Mouse (Mus musculus) MEL (cell line): ENCODE data around the gene Aspn. TPM values are rescaled to one million over a fixed set of nuclear protein-coding genes. Genes with fewer than 3 reads are reported as not detected.

ENCODE experiments used
- DNase-seq: peaks from one replicate; pipeline ENCODE4 v3.0.0; 2011; ENCODE audit warnings: low read depth, low spot score
- H3K27ac ChIP-seq: 2 replicates; pipeline ENCODE4 v1.5.1; 2012; ENCODE audit warnings: low read depth, mild to moderate bottlenecking, control low read depth, low read length, moderate library complexity; ENCODE audit not compliant: control insufficient read depth
- H3K27me3 ChIP-seq, 2 experiments: fragments of 150-350 bp in 1 of 2; sonication (generic) in 1 of 2; 2 replicates each; pipeline ENCODE4 v1.6.1; 2012; ENCODE audit warnings: low read length in 2 of 2, mild to moderate bottlenecking in 2 of 2, improper control_type of control experiment in 1 of 2, moderate library complexity in 1 of 2; ENCODE audit not compliant: insufficient read depth in 2 of 2, control insufficient read depth in 1 of 2
- H3K36me3 ChIP-seq, 2 experiments: 2 replicates each; pipeline ENCODE4 v1.6.1; 2012 to 2014; ENCODE audit warnings: low read length in 2 of 2, improper control_type of control experiment in 1 of 2, inconsistent platforms in 1 of 2, mild to moderate bottlenecking in 1 of 2; ENCODE audit not compliant: insufficient read depth in 2 of 2, control insufficient read depth in 1 of 2
- H3K4me1 ChIP-seq, 2 experiments: fragments of 150-350 bp in 1 of 2; sonication (generic) in 1 of 2; 2 replicates each; pipeline ENCODE4 v1.6.1; 2012; ENCODE audit warnings: low read length in 2 of 2, improper control_type of control experiment in 1 of 2, mild to moderate bottlenecking in 1 of 2; ENCODE audit not compliant: insufficient read depth in 2 of 2, control insufficient read depth in 1 of 2
- H3K4me3 ChIP-seq, 2 experiments: fragments of 150-350 bp in 1 of 2; sonication (generic) in 1 of 2; 2 replicates each; pipeline ENCODE4 v1.5.1; 2012; ENCODE audit warnings: low read depth in 2 of 2, low read length in 2 of 2, mild to moderate bottlenecking in 2 of 2, moderate library complexity in 2 of 2, control low read depth in 1 of 2, improper control_type of control experiment in 1 of 2; ENCODE audit not compliant: control insufficient read depth in 1 of 2, insufficient read depth in 1 of 2
- H3K79me2 ChIP-seq: 2 replicates; pipeline ENCODE4 v1.6.1; 2012; ENCODE audit warnings: mild to moderate bottlenecking, low read length, moderate library complexity; ENCODE audit not compliant: control insufficient read depth, poor library complexity, insufficient read depth
- H3K9ac ChIP-seq: 2 replicates; pipeline ENCODE4 v1.6.1; 2012; ENCODE audit warnings: low read depth, mild to moderate bottlenecking, control low read depth, low read length, moderate library complexity; ENCODE audit not compliant: control insufficient read depth, poor library complexity, severe bottlenecking
- H3K9me3 ChIP-seq: fragments of 150-350 bp; sonication (generic); replicated peaks from 2 replicates; pipeline ENCODE4 v1.6.1; 2012; ENCODE audit warnings: mild to moderate bottlenecking, low read length, improper control_type of control experiment, moderate library complexity; ENCODE audit not compliant: insufficient read depth
- CHD1 ChIP-seq: IDR thresholded peaks from 2 replicates; pipeline ENCODE4 v1.6.1; 2012; ENCODE audit warnings: low read depth, mild to moderate bottlenecking, inconsistent platforms, low read length, improper control_type of control experiment
- CHD2 ChIP-seq: IDR thresholded peaks from 2 replicates; pipeline ENCODE4 v1.6.1; 2011; ENCODE audit warnings: low read length, improper control_type of control experiment
- E2F4 ChIP-seq: IDR thresholded peaks from 2 replicates; pipeline ENCODE4 v1.6.1; 2011; ENCODE audit warnings: low read depth, low read length, improper control_type of control experiment, borderline replicate concordance
- ETS1 ChIP-seq: IDR thresholded peaks from 2 replicates; pipeline ENCODE4 v1.6.1; 2012; ENCODE audit warnings: low read depth, mild to moderate bottlenecking, inconsistent platforms, low read length, improper control_type of control experiment, moderate library complexity
- GABPA ChIP-seq: IDR thresholded peaks from 2 replicates; pipeline ENCODE4 v1.6.1; 2012; ENCODE audit warnings: low read depth, mild to moderate bottlenecking, inconsistent platforms, low read length, improper control_type of control experiment, moderate library complexity
- HCFC1 ChIP-seq: IDR thresholded peaks from 2 replicates; pipeline ENCODE4 v1.6.1; 2012; ENCODE audit warnings: low read depth, mild to moderate bottlenecking, inconsistent platforms, low read length, improper control_type of control experiment, moderate library complexity
- JUND ChIP-seq: IDR thresholded peaks from 2 replicates; pipeline ENCODE4 v1.6.1; 2011; ENCODE audit warnings: low read depth, mild to moderate bottlenecking, improper control_type of control experiment, low read length
- MAZ ChIP-seq: IDR thresholded peaks from 2 replicates; pipeline ENCODE4 v1.6.1; 2012; ENCODE audit warnings: low read depth, mild to moderate bottlenecking, inconsistent platforms, low read length, improper control_type of control experiment
- POLR2A ChIP-seq, 2 experiments: IDR thresholded peaks; 2 replicates each; pipeline ENCODE4 v1.6.1; 2011 to 2012; ENCODE audit warnings: low read length in 2 of 2, mild to moderate bottlenecking in 2 of 2, control low read depth in 1 of 2, improper control_type of control experiment in 1 of 2, low read depth in 1 of 2, moderate library complexity in 1 of 2; ENCODE audit not compliant: control insufficient read depth in 1 of 2, insufficient read depth in 1 of 2, poor library complexity in 1 of 2
- POLR2AphosphoS2 ChIP-seq: IDR thresholded peaks from 2 replicates; pipeline ENCODE4 v1.6.1; 2011; ENCODE audit warnings: low read length, improper control_type of control experiment
- POLR2AphosphoS5 ChIP-seq: IDR thresholded peaks from 2 replicates; pipeline ENCODE4 v1.6.1; 2012; ENCODE audit warnings: low read depth, borderline replicate concordance, mild to moderate bottlenecking, inconsistent platforms, low read length, moderate library complexity, mixed read lengths
- RCOR1 ChIP-seq: IDR thresholded peaks from 2 replicates; pipeline ENCODE4 v1.6.1; 2012; ENCODE audit warnings: low read depth, mild to moderate bottlenecking, inconsistent platforms, low read length, improper control_type of control experiment
- TAL1 ChIP-seq: IDR thresholded peaks from 2 replicates; pipeline ENCODE4 v1.6.1; 2012; ENCODE audit warnings: mild to moderate bottlenecking, inconsistent platforms, low read length, moderate library complexity, mixed read lengths
- TCF12 ChIP-seq: IDR thresholded peaks from 2 replicates; pipeline ENCODE4 v1.6.1; 2014; ENCODE audit warnings: low read depth, mild to moderate bottlenecking, inconsistent platforms, low read length, improper control_type of control experiment, moderate library complexity
- UBTF ChIP-seq: IDR thresholded peaks from 2 replicates; pipeline ENCODE4 v1.6.1; 2012; ENCODE audit warnings: low read depth, mild to moderate bottlenecking, inconsistent platforms, low read length, improper control_type of control experiment, moderate library complexity, borderline replicate concordance; ENCODE audit not compliant: insufficient read depth
- USF1 ChIP-seq: IDR thresholded peaks from 2 replicates; pipeline ENCODE4 v1.6.1; 2014; ENCODE audit warnings: low read depth, mild to moderate bottlenecking, inconsistent platforms, low read length, improper control_type of control experiment, moderate library complexity
- USF2 ChIP-seq, 2 experiments: IDR thresholded peaks; 2 replicates each; pipeline ENCODE4 v1.6.1; 2011 to 2012; ENCODE audit warnings: improper control_type of control experiment in 2 of 2, low read length in 2 of 2, borderline replicate concordance in 1 of 2, inconsistent platforms in 1 of 2, low read depth in 1 of 2, mild to moderate bottlenecking in 1 of 2; ENCODE audit not compliant: insufficient read depth in 1 of 2
- ZNF384 ChIP-seq: IDR thresholded peaks from 2 replicates; pipeline ENCODE4 v1.6.1; 2012; ENCODE audit warnings: low read depth, mild to moderate bottlenecking, inconsistent platforms, low read length, improper control_type of control experiment
- polyA plus RNA-seq, 2 experiments: library from polyadenylated mRNA; stranded (reverse) in 1 of 2; unstranded in 1 of 2; fragments of >175 nt in 1 of 2; fragments of >200 nt in 1 of 2; gene quantifications; 2 replicates each; pipeline versions ENCODE4 v1.2.1 to v1.2.4; 2012; ENCODE audit warnings: low replicate concordance in 2 of 2, low read depth in 1 of 2; ENCODE audit not compliant: insufficient read length in 2 of 2, insufficient read depth in 1 of 2, missing spikeins in 1 of 2
- total RNA-seq: library from RNA; depleted of rRNA; stranded (reverse); fragments of 300-350 nt; gene quantifications from 2 replicates; pipeline ENCODE4 v1.2.3, GENCODE M21; 2012

Gene Aspn
- total and polyA plus RNA-seq, 3 experiments, result 0.04 TPM; not detected in 2

GRCm38 (mm10) chr13:49536946-49537345 lies 7.3 kb upstream of the Aspn start:
- no peak overlapping the region for H3K27ac ChIP-seq
- TF ChIP-seq POLR2AphosphoS5, result no peak
- no peak for TF ChIP-seq HCFC1

GRCm38 (mm10) chr13:49538693-49539092 lies 5.5 kb upstream of the Aspn start:
- no peaks in the 10 kb centered on the region for H3K79me2 ChIP-seq
- no peak overlapping the region for H3K9ac ChIP-seq
- H3K36me3 ChIP-seq, result no peaks in the 10 kb centered on the region
- H3K27me3 ChIP-seq, result no peaks in the 10 kb centered on the region
- DNase-seq, result no peak
- H3K4me3 ChIP-seq, result no peak overlapping the region
- no peak for TF ChIP-seq POLR2AphosphoS2
- no peak for TF ChIP-seq ETS1
- no peak for TF ChIP-seq MAZ
- TF ChIP-seq TAL1, result no peak
- no peak for TF ChIP-seq HCFC1
- TF ChIP-seq UBTF, result no peak
- TF ChIP-seq ZNF384, result no peak
- no peak for TF ChIP-seq CHD1
- TF ChIP-seq E2F4, result no peak
- TF ChIP-seq USF1, result no peak
- no peak for TF ChIP-seq RCOR1
- no peak for TF ChIP-seq TCF12
- no peak for TF ChIP-seq JUND
- TF ChIP-seq GABPA, result no peak
- no peak for TF ChIP-seq CHD2
- no peak for TF ChIP-seq USF2 (IDR thresholded peaks at IDR 0.05; ENCODE audit: borderline replicate concordance in 1 of 2, insufficient read depth in 1 of 2, low read depth in 1 of 2, low read length in 2 of 2)
- TF ChIP-seq POLR2A (IDR thresholded peaks at IDR 0.05; ENCODE audit: control insufficient read depth in 1 of 2, insufficient read depth in 1 of 2, low read depth in 1 of 2, low read length in 2 of 2, poor library complexity in 1 of 2), result no peak
- H3K27ac ChIP-seq, result no peak overlapping the region
- H3K4me1 ChIP-seq, result no peaks in the 10 kb centered on the region
- H3K9me3 ChIP-seq, result no peaks in the 10 kb centered on the region

More at GRCm38 (mm10) chr13:49536946-49537345, 7.3 kb upstream of the Aspn start:
- Histone ChIP-seq H3K79me2 (no peaks in the 10 kb centered on the region), H3K36me3 (no peaks in the 10 kb centered on the region), H3K4me1 (no peaks in the 10 kb centered on the region; a peak in 1 of 4 replicates), H3K9me3 (no peaks in the 10 kb centered on the region), H3K27me3 (no peaks in the 10 kb centered on the region), H3K4me3 (no peak overlapping the region), H3K9ac (no peak overlapping the region)
- no peak for DNase-seq
